Mouse (Mus musculus) gastrocnemius, adult 2 months (tissue): ENCODE results near the gene Hic1. TPM values are rescaled to one million over a fixed set of nuclear protein-coding genes. Genes with fewer than 3 reads are reported as not detected.

ENCODE experiments used
- DNase-seq: peaks from one replicate; pipeline ENCODE4 v3.0.0; 2022
- H3K27ac ChIP-seq: fragments of 200-600 bp; 2 replicates; pipeline ENCODE4 v1.8.1; 2022; ENCODE audit warnings: mild to moderate bottlenecking
- H3K4me3 ChIP-seq: fragments of 200-600 bp; 2 replicates; pipeline ENCODE4 v1.8.1; 2022; ENCODE audit warnings: mild to moderate bottlenecking, moderate library complexity
- CTCF ChIP-seq: fragments of 200-600 bp; IDR thresholded peaks from 2 replicates; pipeline ENCODE4 v1.8.1; 2022; ENCODE audit warnings: antibody characterized with exemption, mild to moderate bottlenecking, moderate library complexity
- intact Hi-C: fragments of 180-260 bp; cut with DNase I; formaldehyde crosslinking; loops from one replicate; pipeline ENCODE4 v1.15.1; 2025
- total RNA-seq, 2 experiments: library from RNA; stranded (reverse); gene quantifications; 2 replicates each; pipeline ENCODE4 v1.2.3; 2021

Hic1 gene
- total RNA-seq, 2 experiments from 2014 or later = 4.6 to 6.6 TPM

DNA sequence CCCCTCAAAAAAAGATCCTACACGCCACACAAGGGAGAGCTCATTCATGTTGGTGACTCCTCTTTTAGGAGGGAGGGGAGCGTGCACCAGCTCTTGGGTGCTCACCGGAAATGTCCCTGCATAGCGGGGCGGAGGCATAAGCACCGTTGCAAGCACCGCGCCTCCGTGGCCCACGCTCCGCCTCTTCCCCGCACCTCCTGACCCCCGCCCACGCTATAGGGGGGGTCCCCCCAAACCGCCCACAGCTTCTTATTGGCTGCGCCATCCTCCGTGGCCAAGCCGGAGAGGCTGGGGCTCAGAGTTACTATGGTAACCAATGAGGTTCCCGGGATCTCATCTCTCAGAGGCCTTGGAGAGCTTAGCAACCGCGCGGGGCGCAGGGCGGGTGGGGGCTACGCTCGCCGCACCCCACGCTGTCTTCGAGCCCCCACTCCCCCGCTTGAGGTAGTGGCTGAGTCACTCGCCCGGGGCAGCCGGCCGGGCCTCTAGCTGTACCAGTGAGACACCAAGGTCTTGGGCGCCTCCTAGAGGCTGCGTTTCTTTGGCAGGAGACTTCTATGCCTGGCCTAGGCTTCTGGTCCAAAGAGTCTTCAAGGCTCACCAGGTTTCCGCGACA, 925 bp upstream of the Hic1 start:
- Histone ChIP-seq H3K4me3 (peak overlapping the region; percentile 94), H3K27ac (peak overlapping the region; percentile 92)
- peak; percentile 93 for TF ChIP-seq CTCF
- intact Hi-C loops = no loop called here
- DNase-seq = peak; percentile 96

- peak; percentile 99 for TF ChIP-seq CTCF
- peak overlapping the region; percentile 94 for H3K4me3 ChIP-seq
- peak; percentile 93 for DNase-seq
- intact Hi-C loops = loop anchor here (1.0 to 5.0 kb wide), 3 partner anchors 121 to 222 kb away; no protein-coding TSS in a partner anchor
- peak overlapping the region; percentile 92 for H3K27ac ChIP-seq
These were observed 543 bp downstream of the Hic1 start for GRCm38 (mm10) chr11:75168590-75169361.

DNA sequence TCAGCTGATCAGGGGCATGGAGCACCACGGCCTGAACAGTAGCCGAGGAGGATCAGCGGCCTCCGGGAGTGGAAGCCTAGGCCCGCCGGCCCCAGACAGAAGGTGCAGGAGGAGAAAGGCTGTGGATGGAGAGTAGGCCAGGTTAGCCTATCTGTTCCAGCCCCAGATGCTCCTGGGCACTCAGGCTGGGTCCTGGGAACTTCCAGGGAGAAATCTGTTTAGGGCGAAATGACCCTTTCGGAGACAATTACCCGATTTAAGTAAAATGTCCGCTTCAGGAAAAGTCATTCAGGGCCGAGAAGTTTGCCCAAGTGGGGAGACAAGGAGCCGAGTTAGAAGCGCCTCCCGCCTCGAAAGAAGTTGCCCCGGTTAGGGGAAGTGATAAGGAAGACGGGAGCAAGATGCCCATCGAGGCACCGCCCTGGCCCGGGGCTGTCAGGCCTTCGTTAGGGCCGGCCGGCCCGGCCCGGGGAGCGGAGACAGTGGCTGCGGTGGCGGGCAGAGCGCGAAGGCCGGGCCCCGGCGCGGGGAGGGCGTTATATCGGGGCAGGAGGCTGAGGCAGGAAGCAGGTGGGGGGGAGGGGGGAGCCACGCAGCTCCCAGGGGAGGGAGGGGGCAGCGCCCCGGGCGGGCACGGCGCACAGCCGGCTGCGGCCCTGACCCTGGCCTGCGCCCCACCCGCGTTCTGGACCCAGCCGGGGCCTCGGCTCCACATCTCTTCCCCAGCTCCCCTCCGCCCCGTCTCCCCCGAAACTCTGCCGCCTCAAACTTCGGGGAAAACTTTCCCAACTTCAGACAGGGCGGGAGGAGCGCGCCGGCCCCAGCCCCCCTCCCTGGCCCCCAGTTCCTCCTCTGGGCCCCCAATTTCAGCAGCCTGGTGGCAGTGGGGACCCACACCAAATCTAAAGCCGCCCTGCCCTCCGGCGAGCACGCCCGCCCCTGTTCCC, 1.4 kb downstream of the Hic1 start:
- H3K4me3 ChIP-seq = peak overlapping the region; percentile 94
- peak; percentile 78 for DNase-seq
- peak overlapping the region; percentile 92 for H3K27ac ChIP-seq
- intact Hi-C loops = loop anchor here (5.0 kb wide), 1 partner anchor 121 kb away; no protein-coding TSS in a partner anchor
- no peak for TF ChIP-seq CTCF

GRCm38 (mm10) chr11:75166861-75167642, 2.3 kb downstream of the Hic1 start:
- TF ChIP-seq CTCF = no peak; the same call in 1 of the 2 replicates
- H3K27ac ChIP-seq = peak overlapping the region; percentile 92
- peak overlapping the region; percentile 94 for H3K4me3 ChIP-seq
- intact Hi-C loops = loop anchor here (5.0 kb wide), 1 partner anchor 120 kb away; no protein-coding TSS in a partner anchor
- peak; percentile 65 for DNase-seq

DNA sequence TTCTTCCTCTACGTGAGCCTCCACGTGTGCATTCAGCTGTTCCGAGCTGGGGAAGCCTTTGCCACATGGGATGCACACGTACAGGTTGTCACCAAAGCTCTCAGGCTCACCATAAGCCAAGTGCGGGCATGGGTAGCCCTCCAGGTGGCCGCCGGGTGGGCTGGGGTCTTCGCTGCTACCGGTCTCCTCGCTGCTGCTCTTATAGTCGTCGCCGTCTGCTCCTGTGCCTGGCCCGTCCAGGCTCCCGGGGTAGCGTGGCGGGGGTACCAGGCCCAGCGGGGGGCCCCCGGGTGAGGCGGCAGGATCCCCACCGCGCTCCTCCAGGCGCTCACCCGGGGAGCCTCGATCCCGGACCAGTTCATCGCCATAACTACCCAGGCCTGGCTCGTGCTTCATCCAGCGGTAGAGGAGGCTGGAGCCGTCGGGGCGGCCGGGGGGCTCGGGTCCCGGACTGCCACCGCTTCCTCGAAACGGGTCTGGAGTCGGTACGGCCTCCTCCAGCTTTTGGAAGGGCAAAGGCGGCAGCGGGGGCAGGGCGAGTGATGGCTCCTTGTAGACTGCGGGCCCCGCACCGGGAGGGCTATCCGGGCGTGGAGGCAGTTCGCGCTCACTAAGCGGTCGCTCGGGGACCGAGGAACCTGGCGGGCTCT, 3.0 kb downstream of the Hic1 start:
- Histone ChIP-seq H3K4me3 (peak overlapping the region; percentile 94), H3K27ac (peak overlapping the region; percentile 92)
- DNase-seq = peak; percentile 53
- intact Hi-C loops = loop anchor here (5.0 kb wide), 1 partner anchor 119 kb away; no protein-coding TSS in a partner anchor
- no peak for TF ChIP-seq CTCF

- TF ChIP-seq CTCF = peak; percentile 97
- intact Hi-C loops = loop anchor here (5.0 kb wide), 1 partner anchor 118 kb away; no protein-coding TSS in a partner anchor
- H3K27ac ChIP-seq = peak overlapping the region; percentile 92
- peak; percentile 93 for DNase-seq
- H3K4me3 ChIP-seq = peak overlapping the region; percentile 94
These were observed 3.7 kb downstream of the Hic1 start for GRCm38 (mm10) chr11:75165441-75166192.

- peak; percentile 40 for DNase-seq
- intact Hi-C loops = loop anchor here (5.0 kb wide), 1 partner anchor 117 kb away; no protein-coding TSS in a partner anchor
- H3K27ac ChIP-seq = peak overlapping the region; percentile 92
- TF ChIP-seq CTCF = no peak; the same call in 1 of the 2 replicates
- H3K4me3 ChIP-seq = peak overlapping the region; percentile 94
These were observed 4.6 kb downstream of the Hic1 start for GRCm38 (mm10) chr11:75164750-75165149.

DNA sequence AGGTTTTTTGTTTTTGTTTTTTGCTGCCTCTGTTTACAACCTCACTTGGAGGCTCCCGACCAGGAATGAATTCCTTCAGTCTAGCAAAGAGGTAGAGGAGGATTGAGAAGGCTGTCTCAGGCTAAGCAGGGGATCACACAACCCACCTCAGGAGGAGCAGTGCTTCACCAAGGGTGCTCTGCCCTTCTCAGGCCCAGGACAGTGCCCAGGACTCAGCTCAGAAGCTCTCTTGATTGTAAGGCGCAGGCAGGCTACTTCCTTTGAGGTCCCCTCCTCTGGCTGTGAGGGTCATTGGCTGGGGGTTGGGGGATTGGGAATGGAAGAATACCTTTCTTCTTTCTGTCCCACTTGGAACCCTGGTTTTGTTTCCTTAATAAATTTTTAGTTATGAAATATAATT, 5.3 kb downstream of the Hic1 start:
- peak overlapping the region; percentile 92 for H3K27ac ChIP-seq
- intact Hi-C loops = no loop called here
- DNase-seq = no peak
- TF ChIP-seq CTCF = no peak
- peak overlapping the region; percentile 94 for H3K4me3 ChIP-seq

- no peak for DNase-seq
- peak overlapping the region; percentile 94 for H3K4me3 ChIP-seq
- no peak for TF ChIP-seq CTCF
- intact Hi-C loops = no loop called here
- peak overlapping the region; percentile 92 for H3K27ac ChIP-seq
These were observed 5.9 kb downstream of the Hic1 start for GRCm38 (mm10) chr11:75163379-75163778.

DNA sequence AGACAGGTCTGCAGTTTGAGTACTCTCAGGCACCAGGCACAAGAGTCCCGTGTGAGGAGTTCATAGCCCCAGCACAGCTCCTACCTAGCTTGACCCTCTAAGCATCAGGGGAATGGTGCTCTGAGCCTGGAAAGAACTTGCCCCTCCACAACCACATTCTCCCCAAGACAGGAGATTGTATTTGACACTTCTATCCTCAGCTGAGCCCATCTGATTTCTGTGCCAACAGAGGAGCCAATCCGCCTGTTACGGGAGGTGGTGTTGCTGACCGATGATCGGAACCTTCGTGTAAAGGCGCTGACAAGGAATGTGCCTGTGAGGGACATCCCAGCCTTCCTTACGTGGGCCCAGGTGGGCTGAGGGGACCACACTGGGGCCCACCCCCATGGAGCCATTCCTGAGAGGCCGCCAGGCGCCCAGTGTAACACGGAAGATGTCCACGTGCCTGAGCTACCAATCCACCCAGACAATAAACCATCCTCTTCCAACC, 6.7 kb downstream of the Hic1 start:
- TF ChIP-seq CTCF = no peak
- intact Hi-C loops = no loop called here
- DNase-seq = peak; percentile 28
- H3K27ac ChIP-seq = peak overlapping the region; percentile 92
- peak overlapping the region; percentile 94 for H3K4me3 ChIP-seq
